ENCODE assay signal across 21 mouse cellular contexts in the genomic region with DNA sequence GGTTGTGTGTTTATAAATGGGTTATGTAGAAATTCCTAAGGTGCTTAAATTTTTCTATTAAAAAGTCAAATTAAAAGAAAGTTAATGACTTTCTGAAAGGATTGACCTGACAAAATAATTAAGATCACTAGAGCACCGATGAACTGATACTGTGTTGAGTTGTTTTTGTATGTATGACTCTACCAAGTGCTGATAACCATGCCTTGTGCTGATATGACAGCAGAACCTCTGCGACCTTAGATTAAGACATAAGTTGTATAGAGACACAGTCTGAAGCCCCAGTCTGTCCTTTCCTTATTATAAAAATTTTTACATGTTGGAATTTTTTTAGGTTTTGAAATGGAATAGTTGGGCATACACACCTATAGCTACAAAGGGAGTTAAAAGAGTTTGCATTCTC.
A peak's percentile ranks its signal among the peaks of the same experiment; 100 is the strongest.
DNase-seq lines count a peak whose midpoint lies in the region; ATAC-seq lines count a peak whose summit lies in the region.
"Had no signal": no experiment of that assay in that cellular context is flagged by ENCODE, and none has a peak within 500 bp of the region (broad histone marks: within the 10 kb centered on the region; RNA-seq: fewer than 3 reads in every experiment).

No protein-coding gene starts in this region.

- H3K27me3 ChIP-seq in hindbrain, embryonic 14.5 days (ENCODE audit: control insufficient read depth, insufficient read depth, low read length), result no peaks in the 10 kb centered on the region
- H3K27me3 ChIP-seq in hindbrain, embryonic 11.5 days (ENCODE audit: control insufficient read depth, insufficient read depth, low read length), result no peaks in the 10 kb centered on the region
- H3K27me3 ChIP-seq: CH12.LX, Patski had no signal

- H3K27ac ChIP-seq in hindbrain, embryonic 14.5 days, result no peak overlapping the region
- H3K27ac ChIP-seq in hindbrain, embryonic 11.5 days (ENCODE audit: low read depth, low read length), result no peak overlapping the region

- WGBS in hindbrain, embryonic 14.5 days, result 84% methylated on average over 2 of the region's 2 CpGs
- 93% methylated on average over 2 of the region's 2 CpGs for WGBS in hindbrain, embryonic 11.5 days

- H3K36me3 ChIP-seq in hindbrain, embryonic 14.5 days (replicated peaks; ENCODE audit: control insufficient read depth, insufficient read depth), result no peaks in the 10 kb centered on the region
- H3K36me3 ChIP-seq in hindbrain, embryonic 11.5 days (ENCODE audit: control insufficient read depth, insufficient read depth, low read length), result no peaks in the 10 kb centered on the region
- H3K36me3 ChIP-seq: G1E had no signal

- H3K9me3 ChIP-seq in hindbrain, embryonic 14.5 days (ENCODE audit: control insufficient read depth, low read length), result no peaks in the 10 kb centered on the region
- H3K9me3 ChIP-seq in hindbrain, embryonic 11.5 days (ENCODE audit: control insufficient read depth, low read length), result no peaks in the 10 kb centered on the region
- H3K9me3 ChIP-seq: G1E had no signal

- H3K4me1 ChIP-seq in hindbrain, embryonic 14.5 days (replicated peaks; ENCODE audit: control insufficient read depth, insufficient read depth, low read length), result no peaks in the 10 kb centered on the region
- no peaks in the 10 kb centered on the region for H3K4me1 ChIP-seq in hindbrain, embryonic 11.5 days (replicated peaks; ENCODE audit: control insufficient read depth, insufficient read depth, low read length)

- no peak overlapping the region for H3K4me2 ChIP-seq in hindbrain, embryonic 14.5 days (replicated peaks)
- H3K4me2 ChIP-seq in hindbrain, embryonic 11.5 days (replicated peaks; ENCODE audit: low read depth, low read length), result no peak overlapping the region

- ATAC-seq in hindbrain, embryonic 14.5 days (ENCODE audit: low FRiP score), result no peak
- no peak for ATAC-seq in hindbrain, embryonic 11.5 days (ENCODE audit: low FRiP score)
- ATAC-seq in megakaryocyte progenitor cell, adult 5-6 weeks (replicated peaks; ENCODE audit: poor library complexity), result peak; percentile 61
- ATAC-seq in megakaryocyte-erythroid progenitor cell, adult 5-6 weeks (replicated peaks; ENCODE audit: low FRiP score, low TSS enrichment, poor library complexity, severe bottlenecking), result peak; percentile 82
- ATAC-seq: activated CD4-positive, CD25-positive, alpha-beta regulatory T cell, adult 4 months; CD4-positive, CD25-positive, alpha-beta regulatory T cell, adult 4 months; Patski had no signal

- DNase-seq in hindbrain, embryonic 14.5 days (ENCODE audit: low spot score), result peak; percentile 5
- DNase-seq in hindbrain, embryonic 11.5 days (ENCODE audit: low spot score), result no peak
- no peak for DNase-seq in layer of hippocampus, postnatal 14 days (ENCODE audit: low spot score in 2 of 2)
- DNase-seq in kidney, postnatal 4 days, result no peak
- DNase-seq: adrenal gland, adult 2 months; adrenal gland, adult 8-10 months; adrenal gland, postnatal 10 days; adrenal gland, postnatal 14 days; adrenal gland, postnatal 25 days; adrenal gland, postnatal 36 days; B cell, adult 2 months; cerebellum, adult 11 months; cerebellum, adult 11-12 months; cerebellum, adult 18-20 months had no signal

- no peak overlapping the region for H3K9ac ChIP-seq in hindbrain, embryonic 14.5 days
- no peak overlapping the region for H3K9ac ChIP-seq in hindbrain, embryonic 11.5 days (ENCODE audit: low read depth, low read length)

- no peak overlapping the region for H3K4me3 ChIP-seq in hindbrain, embryonic 14.5 days (replicated peaks; ENCODE audit: low read length)
- no peak overlapping the region for H3K4me3 ChIP-seq in hindbrain, embryonic 11.5 days (ENCODE audit: low read depth, low read length)

Comparison
In these comparisons a context has a peak if more than half of its experiments do, and no peak if none do; other contexts are left out.
1. ATAC-seq: peak in megakaryocyte progenitor cell, adult 5-6 weeks (single experiment) and megakaryocyte-erythroid progenitor cell, adult 5-6 weeks (single experiment); none in hindbrain, embryonic 14.5 days (single experiment) and hindbrain, embryonic 11.5 days (single experiment).